Mouse (Mus musculus): ENCODE results near the gene Myo1e. TPM values are rescaled to one million over a fixed set of nuclear protein-coding genes. Genes with fewer than 3 reads are reported as not detected.

The Myo1e gene
- total and polyA plus RNA-seq, 3 experiments, result 82.3 to 186 (median 98.7) TPM

DNA sequence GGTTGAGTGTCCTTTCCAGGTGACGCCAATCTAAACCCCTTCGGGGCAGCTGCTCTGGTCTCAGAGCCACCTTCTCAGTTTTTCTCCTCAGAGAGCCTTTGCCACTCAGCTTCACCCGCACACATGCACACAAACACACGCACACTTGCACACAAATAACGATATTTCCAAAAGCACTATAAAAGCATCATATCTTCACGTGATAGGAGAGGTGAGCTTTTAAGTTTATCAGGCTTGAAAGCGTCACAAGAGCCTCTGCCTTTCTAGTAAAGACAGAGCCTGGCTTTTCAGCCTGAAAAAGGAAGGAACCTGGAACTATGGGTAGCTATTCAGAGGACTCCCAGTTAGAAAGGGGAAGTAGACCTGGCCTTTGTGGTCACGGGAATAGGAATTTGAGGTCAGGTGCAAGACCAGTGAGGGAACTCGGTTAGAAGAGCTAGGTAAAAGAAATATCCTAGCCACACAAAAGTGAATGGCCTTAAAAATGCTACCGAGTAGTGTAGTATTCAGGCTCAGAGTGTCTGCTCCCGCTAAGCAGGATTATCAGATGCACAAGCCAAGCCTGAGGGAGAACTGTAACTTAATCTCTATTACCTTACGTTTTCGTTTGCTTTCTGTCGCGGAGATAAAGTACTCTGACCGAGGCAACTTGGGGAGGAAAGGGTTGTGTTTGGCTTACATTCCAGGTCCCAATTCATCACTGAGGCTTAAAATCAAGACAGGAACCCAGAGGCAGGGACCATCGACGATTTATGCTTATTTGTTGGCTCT, 178.0 kb downstream of the Myo1e start:
- Histone ChIP-seq H3K36me3 (replicated peaks in 1 of 2; ENCODE audit: control insufficient read depth in 1 of 2, insufficient read depth in 1 of 2, low read length in 1 of 2) (peaks cover 88 to 96% of the 10 kb centered on the region in 2 experiments), H3K4me3 (replicated peaks in 1 of 3; ENCODE audit: low read depth in 2 of 3, low read length in 2 of 3, poor library complexity in 1 of 3) (no peak overlapping the region), H3K9ac (ENCODE audit: insufficient read depth, low read depth) (no peak overlapping the region), H3K27ac (ENCODE audit: insufficient read depth, low read depth) (no peak overlapping the region), H3K9me3 (replicated peaks; ENCODE audit: low read length) (peaks cover 2% of the 10 kb centered on the region), H3K4me1 (ENCODE audit: control insufficient read depth in 1 of 2, insufficient read depth in 2 of 2) (0 out of 4 replicates have a peak, but pooled peaks cover 0 to 2% of the 10 kb centered on the region in 2 experiments), H3K27me3 (replicated peaks) (no peaks in the 10 kb centered on the region), H3K4me2 (ENCODE audit: insufficient read depth, low read depth, poor library complexity, severe bottlenecking) (no peak overlapping the region), H3K79me2 (replicated peaks; ENCODE audit: control insufficient read depth, extremely low read depth, insufficient read depth, poor library complexity, severe bottlenecking) (no peaks in the 10 kb centered on the region)
- dilution Hi-C loops (cut with MboI; ENCODE audit: extremely low pct_ligation_motif_present, extremely low pct_unique_long_range_greater_than_20kb, low sequenced_read_pairs), result no loop called here
- no peak for DNase-seq (ENCODE audit: extremely low read depth)
- in situ Hi-C loops (cut with MboI; ENCODE audit: low pct_ligation_motif_present, low pct_unique_long_range_greater_than_20kb, low sequenced_read_pairs), result no loop called here
- TF ChIP-seq BHLHE40 (IDR thresholded peaks at IDR 0.05; ENCODE audit: low read depth, low read length) (no peak), TCF12 (IDR thresholded peaks at IDR 0.05; ENCODE audit: low read depth, low read length) (no peak)

DNA sequence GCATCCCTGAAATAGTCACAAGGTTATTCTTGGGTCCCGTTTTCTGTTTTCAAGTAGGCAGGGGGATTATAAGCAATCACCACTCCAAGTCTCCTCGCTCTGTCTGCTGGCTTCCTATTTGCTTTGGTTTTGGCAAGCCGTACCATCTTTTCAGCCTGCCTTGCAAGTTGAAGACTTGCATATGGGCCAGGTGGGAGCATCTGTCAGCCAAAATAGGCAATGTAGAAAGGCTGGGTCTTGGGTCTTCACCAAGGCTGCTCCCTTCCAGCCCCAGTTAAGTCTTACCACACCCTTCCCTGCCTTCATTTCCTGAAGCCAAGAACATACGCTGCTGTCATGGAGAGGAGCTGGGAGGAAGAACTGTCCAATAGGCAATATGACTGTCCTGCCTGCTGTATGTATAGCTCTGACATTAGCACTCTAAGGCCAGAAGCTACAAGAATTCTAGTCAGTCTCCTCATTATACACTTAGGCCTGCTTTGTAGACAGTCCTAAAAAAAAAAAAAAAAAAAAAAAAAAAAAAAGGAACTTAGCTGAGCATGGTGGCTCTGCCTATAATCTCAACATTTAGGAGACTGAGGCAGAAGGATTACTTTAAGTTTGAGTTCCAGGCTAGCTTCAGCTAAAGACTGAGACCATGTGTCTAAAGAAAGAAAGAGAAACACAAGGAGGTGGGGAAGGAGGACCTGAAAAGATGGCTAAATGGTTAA, 180.4 kb downstream of the Myo1e start:
- H3K27ac ChIP-seq (ENCODE audit: insufficient read depth, low read depth), result no peak overlapping the region
- no peaks in the 10 kb centered on the region for H3K27me3 ChIP-seq (replicated peaks)
- dilution Hi-C loops (cut with MboI; ENCODE audit: extremely low pct_ligation_motif_present, extremely low pct_unique_long_range_greater_than_20kb, low sequenced_read_pairs) (no loop called here), in situ Hi-C loops (cut with MboI; ENCODE audit: low pct_ligation_motif_present, low pct_unique_long_range_greater_than_20kb, low sequenced_read_pairs) (no loop called here)
- no peak overlapping the region for H3K9ac ChIP-seq (ENCODE audit: insufficient read depth, low read depth)
- H3K79me2 ChIP-seq (replicated peaks; ENCODE audit: control insufficient read depth, extremely low read depth, insufficient read depth, poor library complexity, severe bottlenecking), result no peaks in the 10 kb centered on the region
- 0 out of 4 replicates have a peak, but pooled peaks cover 2% of the 10 kb centered on the region in 2 experiments for H3K4me1 ChIP-seq (ENCODE audit: control insufficient read depth in 1 of 2, insufficient read depth in 2 of 2)
- no peak for TF ChIP-seq IRF4 (IDR thresholded peaks at IDR 0.05; ENCODE audit: low read depth, low read length)
- no peak for TF ChIP-seq USF1 (IDR thresholded peaks at IDR 0.05; ENCODE audit: low read depth, low read length)
- TF ChIP-seq ZNF384 (IDR thresholded peaks at IDR 0.05; ENCODE audit: low read depth, low read length), result peak; percentile 63
- TF ChIP-seq PAX5 (IDR thresholded peaks at IDR 0.05; ENCODE audit: low read length), result no peak
- no peak for TF ChIP-seq MEF2A (IDR thresholded peaks at IDR 0.05; ENCODE audit: borderline replicate concordance, low read depth, low read length)
- TF ChIP-seq POLR2AphosphoS2 (IDR thresholded peaks at IDR 0.05; ENCODE audit: low read depth, low read length), result no peak
- no peak for TF ChIP-seq ETS1 (conservative IDR thresholded peaks at IDR 0.05; ENCODE audit: low read depth, low read length)
- no peak overlapping the region for H3K4me2 ChIP-seq (ENCODE audit: insufficient read depth, low read depth, poor library complexity, severe bottlenecking)
- peaks cover 76 to 96% of the 10 kb centered on the region in 2 experiments for H3K36me3 ChIP-seq (replicated peaks in 1 of 2; ENCODE audit: control insufficient read depth in 1 of 2, insufficient read depth in 1 of 2, low read length in 1 of 2)
- peaks cover 2% of the 10 kb centered on the region for H3K9me3 ChIP-seq (replicated peaks; ENCODE audit: low read length)
- no peak overlapping the region for H3K4me3 ChIP-seq (replicated peaks in 1 of 3; ENCODE audit: low read depth in 2 of 3, low read length in 2 of 3, poor library complexity in 1 of 3)
- DNase-seq (ENCODE audit: extremely low read depth), result no peak

DNA sequence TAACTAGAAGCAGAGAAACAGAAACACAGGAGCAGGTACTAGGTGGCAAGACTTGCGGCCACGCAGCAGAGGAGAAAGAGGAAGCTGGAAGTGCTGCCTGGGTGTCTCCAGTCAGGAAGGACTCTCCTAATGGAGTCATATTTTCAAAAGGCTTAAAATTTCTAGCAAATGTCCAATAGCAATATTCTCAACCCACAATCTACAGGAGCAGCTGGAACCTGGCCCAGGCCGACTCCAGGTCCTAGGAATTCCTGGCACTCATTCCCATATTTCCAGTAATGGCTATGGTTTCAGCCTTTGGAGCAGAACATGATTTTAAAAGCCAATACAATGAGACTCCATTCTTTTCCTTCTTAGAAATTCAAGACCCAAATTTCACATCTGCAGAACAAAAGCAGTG, 182.4 kb downstream of the Myo1e start:
- Histone ChIP-seq H3K9me3 (replicated peaks; ENCODE audit: low read length) (peaks cover 2% of the 10 kb centered on the region), H3K4me3 (replicated peaks in 1 of 3; ENCODE audit: low read depth in 2 of 3, low read length in 2 of 3, poor library complexity in 1 of 3) (no peak overlapping the region), H3K9ac (ENCODE audit: insufficient read depth, low read depth) (no peak overlapping the region), H3K36me3 (replicated peaks in 1 of 2; ENCODE audit: control insufficient read depth in 1 of 2, insufficient read depth in 1 of 2, low read length in 1 of 2) (peaks cover 69 to 95% of the 10 kb centered on the region in 2 experiments), H3K4me1 (ENCODE audit: control insufficient read depth in 1 of 2, insufficient read depth in 2 of 2) (0 out of 4 replicates have a peak, but pooled peaks cover 2% of the 10 kb centered on the region in 2 experiments), H3K27ac (ENCODE audit: insufficient read depth, low read depth) (no peak overlapping the region), H3K27me3 (replicated peaks) (no peaks in the 10 kb centered on the region), H3K4me2 (ENCODE audit: insufficient read depth, low read depth, poor library complexity, severe bottlenecking) (no peak overlapping the region), H3K79me2 (replicated peaks; ENCODE audit: control insufficient read depth, extremely low read depth, insufficient read depth, poor library complexity, severe bottlenecking) (no peaks in the 10 kb centered on the region)
- dilution Hi-C loops (cut with MboI; ENCODE audit: extremely low pct_ligation_motif_present, extremely low pct_unique_long_range_greater_than_20kb, low sequenced_read_pairs), result no loop called here
- DNase-seq (ENCODE audit: extremely low read depth), result no peak
- in situ Hi-C loops (cut with MboI; ENCODE audit: low pct_ligation_motif_present, low pct_unique_long_range_greater_than_20kb, low sequenced_read_pairs), result no loop called here
- TF ChIP-seq ZC3H11A (IDR thresholded peaks at IDR 0.05; ENCODE audit: low read depth, low read length) (no peak), JUND (conservative IDR thresholded peaks at IDR 0.05; ENCODE audit: low read depth, low read length) (no peak), TBP (conservative IDR thresholded peaks at IDR 0.05; ENCODE audit: low read depth, low read length) (no peak), ETS1 (conservative IDR thresholded peaks at IDR 0.05; ENCODE audit: low read depth, low read length) (no peak), SMC3 (IDR thresholded peaks at IDR 0.05; ENCODE audit: low read depth, low read length) (no peak), CHD1 (IDR thresholded peaks at IDR 0.05; ENCODE audit: low read depth, low read length) (no peak), CHD2 (IDR thresholded peaks at IDR 0.05; ENCODE audit: low read length) (no peak), E2F4 (IDR thresholded peaks at IDR 0.05; ENCODE audit: insufficient replicate concordance, low read depth, low read length) (no peak), GABPA (IDR thresholded peaks at IDR 0.05; ENCODE audit: insufficient replicate concordance, low read depth, low read length) (no peak), MYC (IDR thresholded peaks at IDR 0.05; ENCODE audit: low read depth, low read length) (no peak), RCOR1 (conservative IDR thresholded peaks at IDR 0.05; ENCODE audit: low read depth, low read length) (no peak), USF2 (conservative IDR thresholded peaks at IDR 0.05; ENCODE audit: low read depth, low read length) (no peak), USF1 (IDR thresholded peaks at IDR 0.05; ENCODE audit: low read depth, low read length) (no peak), MEF2A (IDR thresholded peaks at IDR 0.05; ENCODE audit: borderline replicate concordance, low read depth, low read length) (no peak), BHLHE40 (IDR thresholded peaks at IDR 0.05; ENCODE audit: low read depth, low read length) (no peak), UBTF (IDR thresholded peaks at IDR 0.05; ENCODE audit: low read depth, low read length) (no peak), MAX (IDR thresholded peaks at IDR 0.05; ENCODE audit: low read length) (no peak)
